Mouse (Mus musculus): ENCODE measurements around the gene Tmem131. TPM values are rescaled to one million over a fixed set of nuclear protein-coding genes. Genes with fewer than 3 reads are reported as not detected.

The Tmem131 gene
- polyA plus RNA-seq, 1 experiment from 2014 or later, result 6.8 TPM

- Histone ChIP-seq H3K4me1 (replicated peaks; ENCODE audit: control insufficient read depth, insufficient read depth) (0 out of 2 replicates have a peak, but pooled peaks cover 2% of the 10 kb centered on the region), H3K27me3 (ENCODE audit: control insufficient read depth, insufficient read depth, low read length) (no peaks in the 10 kb centered on the region), H3K36me3 (ENCODE audit: control insufficient read depth, insufficient read depth, low read length) (no peaks in the 10 kb centered on the region), H3K9ac (ENCODE audit: low read length) (no peak overlapping the region), H3K27ac (replicated peaks) (no peak overlapping the region), H3K9me3 (ENCODE audit: control insufficient read depth, low read length) (no peaks in the 10 kb centered on the region), H3K4me3 (ENCODE audit: low read depth, low read length) (no peak overlapping the region), H3K4me2 (replicated peaks; ENCODE audit: low read depth) (no peak overlapping the region)
- peak; percentile 48; the same call in 1 of the 2 replicates for ATAC-seq (ENCODE audit: low FRiP score, low TSS enrichment)
- DNase-seq (ENCODE audit: low spot score), result peak; percentile 37
- WGBS, result 55% methylated on average over 6 of the region's 6 CpGs
- no peak for TF ChIP-seq EP300 (optimal IDR thresholded peaks at IDR 0.05)
Observed at GRCm38 (mm10) chr1:36893146-36893545, 50.3 kb downstream of the Tmem131 start.

- DNase-seq (ENCODE audit: low spot score), result no peak
- 0 out of 2 replicates have a peak, but pooled peaks cover 2% of the 10 kb centered on the region for H3K4me1 ChIP-seq (replicated peaks; ENCODE audit: control insufficient read depth, insufficient read depth)
Observed at GRCm38 (mm10) chr1:36892461-36892860, 51.0 kb downstream of the Tmem131 start.

GRCm38 (mm10) chr1:36889016-36889415 lies 54.5 kb downstream of the Tmem131 start:
- H3K4me3 ChIP-seq (ENCODE audit: low read depth, low read length), result no peak overlapping the region
- H3K36me3 ChIP-seq (ENCODE audit: control insufficient read depth, insufficient read depth, low read length), result peaks cover 3% of the 10 kb centered on the region; the same call in 1 of the 2 replicates
- H3K4me1 ChIP-seq (replicated peaks; ENCODE audit: control insufficient read depth, insufficient read depth), result peaks cover 6% of the 10 kb centered on the region; the same call in 1 of the 2 replicates
- H3K9ac ChIP-seq (ENCODE audit: low read length), result no peak overlapping the region; the same call in 1 of the 2 replicates
- TF ChIP-seq EP300 (optimal IDR thresholded peaks at IDR 0.05), result no peak
- H3K27me3 ChIP-seq (ENCODE audit: control insufficient read depth, insufficient read depth, low read length), result no peaks in the 10 kb centered on the region
- DNase-seq (ENCODE audit: low spot score) (no peak), ATAC-seq (ENCODE audit: low FRiP score, low TSS enrichment) (peak; percentile 21; the same call in 1 of the 2 replicates)
- 47% methylated on average over 5 of the region's 5 CpGs for WGBS
- H3K9me3 ChIP-seq (ENCODE audit: control insufficient read depth, low read length), result no peaks in the 10 kb centered on the region
- H3K27ac ChIP-seq (replicated peaks), result peak overlapping the region; percentile 53; the same call in 1 of the 2 replicates
- no peak overlapping the region for H3K4me2 ChIP-seq (replicated peaks; ENCODE audit: low read depth)

More at GRCm38 (mm10) chr1:36892461-36892860, 51.0 kb downstream of the Tmem131 start:
- Histone ChIP-seq H3K9me3 (ENCODE audit: control insufficient read depth, low read length) (no peaks in the 10 kb centered on the region), H3K9ac (ENCODE audit: low read length) (no peak overlapping the region), H3K27me3 (ENCODE audit: control insufficient read depth, insufficient read depth, low read length) (no peaks in the 10 kb centered on the region), H3K27ac (replicated peaks) (no peak overlapping the region), H3K4me3 (ENCODE audit: low read depth, low read length) (no peak overlapping the region), H3K36me3 (ENCODE audit: control insufficient read depth, insufficient read depth, low read length) (no peaks in the 10 kb centered on the region), H3K4me2 (replicated peaks; ENCODE audit: low read depth) (no peak overlapping the region)
- ATAC-seq (ENCODE audit: low FRiP score, low TSS enrichment), result no peak
- TF ChIP-seq EP300 (optimal IDR thresholded peaks at IDR 0.05), result no peak
- no peak for TF ChIP-seq CTCF (IDR thresholded peaks at IDR 0.05; ENCODE audit: low read depth)
- 82% methylated on average over 3 of the region's 3 CpGs for WGBS

DNA sequence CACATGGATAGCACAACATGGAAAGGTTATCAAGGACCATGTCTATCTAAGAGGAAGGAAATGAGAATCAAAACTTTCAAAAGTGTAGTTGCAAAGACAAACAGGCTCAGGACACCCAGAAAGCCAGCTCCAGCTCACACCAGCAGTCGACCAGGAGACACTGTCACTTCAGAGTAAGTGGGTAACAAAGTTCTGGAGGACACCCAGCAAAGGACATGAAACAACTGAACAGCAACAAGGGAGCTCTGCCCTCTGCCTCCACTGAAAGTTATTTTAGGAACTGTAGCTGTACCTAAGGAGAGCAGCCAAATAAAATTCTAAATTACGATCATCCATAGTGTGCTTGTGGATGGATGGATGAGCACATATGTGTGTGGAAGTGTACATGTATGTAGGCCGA lies 56.3 kb downstream of the Tmem131 start:
- peaks cover 9% of the 10 kb centered on the region; the same call in 1 of the 2 replicates for H3K4me1 ChIP-seq (replicated peaks; ENCODE audit: control insufficient read depth, insufficient read depth)
- H3K4me2 ChIP-seq (replicated peaks; ENCODE audit: low read depth), result no peak overlapping the region
- TF ChIP-seq CTCF (IDR thresholded peaks at IDR 0.05; ENCODE audit: low read depth) (no peak), EP300 (optimal IDR thresholded peaks at IDR 0.05) (no peak)
- H3K9me3 ChIP-seq (ENCODE audit: control insufficient read depth, low read length), result no peaks in the 10 kb centered on the region
- no peak overlapping the region for H3K27ac ChIP-seq (replicated peaks)
- no peak for ATAC-seq (ENCODE audit: low FRiP score, low TSS enrichment)
- no peak overlapping the region for H3K4me3 ChIP-seq (ENCODE audit: low read depth, low read length)
- H3K27me3 ChIP-seq (ENCODE audit: control insufficient read depth, insufficient read depth, low read length), result no peaks in the 10 kb centered on the region
- peaks cover 3% of the 10 kb centered on the region; the same call in 1 of the 2 replicates for H3K36me3 ChIP-seq (ENCODE audit: control insufficient read depth, insufficient read depth, low read length)
- no peak overlapping the region for H3K9ac ChIP-seq (ENCODE audit: low read length)
- WGBS, result 85% methylated on average over 3 of the region's 3 CpGs
- no peak for DNase-seq (ENCODE audit: low spot score)

DNA sequence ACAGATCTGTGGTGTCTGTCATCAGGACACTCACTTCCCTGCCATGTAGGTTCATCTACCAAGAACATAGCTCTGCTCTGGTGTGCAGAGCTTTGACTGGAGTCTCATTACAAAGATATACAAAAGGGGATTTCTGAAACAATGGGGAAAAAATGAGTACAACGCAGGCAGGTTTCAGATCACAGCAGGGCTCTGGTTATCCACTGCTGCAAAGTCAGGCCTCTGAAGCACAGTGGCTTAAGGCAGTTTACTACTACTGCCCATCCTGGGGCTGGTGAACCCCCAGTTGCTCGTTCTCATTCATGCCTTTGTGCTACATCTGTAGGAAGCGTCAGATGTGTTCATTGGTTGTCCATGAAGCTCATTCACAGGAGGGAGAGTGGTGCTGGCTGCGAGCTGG lies 57.0 kb downstream of the Tmem131 start:
- 82% methylated on average over 4 of the region's 4 CpGs for WGBS

GRCm38 (mm10) chr1:36884536-36884935 lies 58.9 kb downstream of the Tmem131 start:
- no peak overlapping the region for H3K4me2 ChIP-seq (replicated peaks; ENCODE audit: low read depth)
- no peak for ATAC-seq (ENCODE audit: low FRiP score, low TSS enrichment)
- H3K4me1 ChIP-seq (replicated peaks; ENCODE audit: control insufficient read depth, insufficient read depth), result peaks cover 7% of the 10 kb centered on the region; the same call in 1 of the 2 replicates
- DNase-seq (ENCODE audit: low spot score), result no peak
- peaks cover 3% of the 10 kb centered on the region; the same call in 1 of the 2 replicates for H3K36me3 ChIP-seq (ENCODE audit: control insufficient read depth, insufficient read depth, low read length)
- 69% methylated on average over 3 of the region's 3 CpGs for WGBS
- H3K9ac ChIP-seq (ENCODE audit: low read length), result no peak overlapping the region
- no peak overlapping the region; the same call in 1 of the 2 replicates for H3K27ac ChIP-seq (replicated peaks)
- no peaks in the 10 kb centered on the region for H3K9me3 ChIP-seq (ENCODE audit: control insufficient read depth, low read length)
- no peak overlapping the region for H3K4me3 ChIP-seq (ENCODE audit: low read depth, low read length)
- H3K27me3 ChIP-seq (ENCODE audit: control insufficient read depth, insufficient read depth, low read length), result no peaks in the 10 kb centered on the region
- TF ChIP-seq EP300 (optimal IDR thresholded peaks at IDR 0.05) (no peak), CTCF (IDR thresholded peaks at IDR 0.05; ENCODE audit: low read depth) (no peak)

More for the DNA sequence above, 57.0 kb downstream of the Tmem131 start:
- no peak overlapping the region for H3K4me3 ChIP-seq (ENCODE audit: low read depth, low read length)
- DNase-seq (ENCODE audit: low spot score), result no peak
- no peak for TF ChIP-seq EP300 (optimal IDR thresholded peaks at IDR 0.05)
- TF ChIP-seq CTCF (IDR thresholded peaks at IDR 0.05; ENCODE audit: low read depth), result no peak
- no peak overlapping the region for H3K27ac ChIP-seq (replicated peaks)
- H3K27me3 ChIP-seq (ENCODE audit: control insufficient read depth, insufficient read depth, low read length), result no peaks in the 10 kb centered on the region
- no peak for ATAC-seq (ENCODE audit: low FRiP score, low TSS enrichment)
- H3K9ac ChIP-seq (ENCODE audit: low read length), result no peak overlapping the region
- no peak overlapping the region for H3K4me2 ChIP-seq (replicated peaks; ENCODE audit: low read depth)
- peaks cover 9% of the 10 kb centered on the region; the same call in 1 of the 2 replicates for H3K4me1 ChIP-seq (replicated peaks; ENCODE audit: control insufficient read depth, insufficient read depth)
- peaks cover 3% of the 10 kb centered on the region; the same call in 1 of the 2 replicates for H3K36me3 ChIP-seq (ENCODE audit: control insufficient read depth, insufficient read depth, low read length)
- no peaks in the 10 kb centered on the region for H3K9me3 ChIP-seq (ENCODE audit: control insufficient read depth, low read length)

Data from stomach, postnatal 0 days (tissue).